Mouse (Mus musculus) frontal cortex, postnatal 10 days (tissue): ENCODE data around the gene Atp13a1.

Source experiments
- DNase-seq, 2 experiments: peaks; one replicate each; pipeline ENCODE4 v3.0.0; 2022; ENCODE audit warnings: low spot score in 2 of 2, mixed read lengths in 1 of 2

The Atp13a1 gene

DNA sequence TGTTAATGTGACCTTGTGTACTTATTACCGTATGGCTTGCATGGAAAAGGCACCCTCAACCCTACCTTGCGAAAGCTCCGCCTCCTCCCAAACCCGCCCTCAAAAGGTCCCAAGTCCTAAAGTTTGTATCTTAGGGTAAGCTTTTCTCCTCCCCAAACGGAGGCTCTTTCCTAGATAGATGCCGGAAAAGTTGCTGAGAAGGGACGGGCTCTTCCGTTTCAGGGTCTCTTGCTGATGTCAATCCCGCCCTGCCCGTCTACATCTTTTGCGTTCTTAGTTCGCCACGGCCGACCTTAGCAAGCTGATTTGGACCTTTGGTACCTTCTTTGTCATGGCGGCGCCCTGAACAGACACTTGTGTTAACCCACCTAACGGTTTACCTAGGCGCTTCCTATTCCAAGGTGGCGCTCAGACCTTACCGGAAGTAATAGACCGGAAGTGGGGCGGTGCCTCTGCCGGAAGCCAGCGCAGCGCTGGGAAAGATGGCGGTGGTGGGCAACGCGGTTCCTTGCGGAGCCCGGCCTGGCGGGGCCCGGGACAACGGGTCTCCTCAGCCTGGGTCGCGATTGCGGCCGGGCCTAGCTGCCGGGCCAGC, at the start of gene Atp13a1, which contains the start of gene Zfp866:
Atp13a1 (plus strand) TSS at position 391 of the 595 bp plus-strand sequence.
Zfp866 (minus strand) TSS at position 406 of the 595 bp plus-strand sequence.
- peak; percentile 70 to 85 for DNase-seq

DNA sequence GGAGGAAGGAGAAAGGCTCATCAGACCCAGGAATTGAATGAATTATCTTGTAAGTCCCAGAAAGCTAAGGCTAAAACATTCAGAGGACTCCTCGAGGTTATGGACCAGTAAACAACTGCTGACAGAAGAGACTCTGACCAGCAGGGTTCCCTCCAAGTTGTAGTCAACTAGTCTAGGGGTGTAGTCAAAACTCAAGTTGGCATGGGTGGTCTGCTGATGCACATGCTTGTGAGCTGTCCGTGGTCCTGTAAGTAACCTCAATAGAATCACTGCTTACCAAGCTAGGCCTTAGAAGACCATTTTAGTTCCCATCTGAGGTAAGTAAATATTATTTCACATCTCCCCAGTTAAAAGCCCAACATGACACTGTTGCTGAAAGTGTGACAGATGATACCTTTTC, 49.7 kb upstream of the Atp13a1 start:
- DNase-seq = no peak

DNA sequence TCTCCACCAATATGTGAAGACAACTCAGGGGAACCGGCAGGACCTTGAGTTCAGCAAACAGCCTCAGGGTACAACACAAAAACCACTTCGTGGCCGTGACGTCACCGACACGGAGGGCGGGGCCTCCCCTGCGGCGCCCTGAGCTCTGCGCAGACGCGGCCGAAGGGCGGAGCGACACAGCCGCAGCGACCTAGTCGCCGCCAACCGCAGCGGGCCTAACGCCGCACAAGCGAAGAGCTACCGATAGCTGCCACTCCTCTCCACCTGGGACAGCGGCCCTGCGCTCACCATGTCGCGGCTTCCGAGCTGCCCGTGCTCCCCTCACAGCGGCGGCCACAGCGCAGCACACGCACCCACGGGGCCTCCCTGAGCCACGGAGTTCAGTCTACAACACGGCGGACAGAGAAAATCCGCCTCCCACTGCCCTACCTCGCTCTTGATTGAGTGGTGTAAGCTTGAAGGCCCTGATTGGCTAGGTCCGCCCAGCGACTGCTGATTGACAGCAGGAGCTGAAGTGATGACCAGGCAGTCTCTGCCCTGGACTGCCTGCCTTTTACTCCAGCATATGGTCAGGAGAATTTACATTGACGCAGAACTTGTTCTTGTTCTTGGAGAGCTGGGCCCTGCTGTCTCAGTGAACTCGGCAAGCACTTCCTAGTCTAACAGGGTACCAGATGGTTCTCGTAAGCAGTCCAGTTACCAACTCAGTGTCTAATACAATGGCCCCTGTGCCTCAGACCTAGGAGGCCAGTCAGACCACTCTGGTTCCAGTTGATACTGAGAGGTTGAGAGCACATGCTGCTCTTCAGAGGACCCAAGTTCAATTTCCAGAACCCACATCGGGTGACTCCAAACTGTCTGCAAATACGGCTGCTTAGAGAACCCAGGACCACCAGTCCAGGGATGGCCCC, 41.2 kb upstream of the Atp13a1 start, which contains the start of gene Zfp963:
Zfp963 (minus strand) TSS at position 427 of the 911 bp plus-strand sequence.
- DNase-seq = peak; percentile 88 to 94

DNA sequence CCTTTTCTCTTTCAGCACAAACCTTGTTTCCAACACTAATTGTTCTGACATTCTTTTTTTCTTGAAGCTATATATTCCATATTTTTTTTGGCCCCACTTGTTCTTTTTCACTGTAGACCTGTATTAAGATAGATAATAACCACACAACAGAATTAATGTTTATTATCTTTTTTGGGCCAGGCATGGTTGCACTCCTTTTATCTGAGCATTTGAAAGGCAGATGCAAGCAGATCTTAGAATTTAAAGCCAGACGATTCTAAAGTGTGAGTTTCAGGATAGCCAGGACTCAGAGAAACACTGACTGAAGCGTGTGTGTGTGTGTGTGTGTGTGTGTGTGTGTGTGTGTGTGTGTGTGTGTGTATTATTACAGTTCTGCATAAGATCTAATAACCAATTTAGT, 38.5 kb upstream of the Atp13a1 start:
- DNase-seq = no peak

DNA sequence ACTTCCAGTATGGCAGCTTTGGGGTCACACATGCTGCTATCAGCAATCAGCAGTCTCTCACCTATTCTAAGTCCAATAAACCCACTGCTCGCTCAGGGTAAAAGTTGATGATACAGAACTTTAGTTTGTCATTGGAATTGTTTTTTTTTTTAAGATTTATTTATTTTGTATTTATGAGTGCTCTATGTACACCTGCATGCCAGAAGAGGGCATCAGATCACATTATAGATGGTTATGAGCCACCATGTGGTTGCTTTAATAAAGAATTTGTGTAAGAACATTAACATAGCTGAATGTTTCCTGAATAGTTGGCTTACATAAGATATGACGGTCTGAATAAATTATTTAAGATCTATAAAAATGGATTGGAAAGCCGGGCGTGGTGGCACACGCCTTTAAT, 32.6 kb upstream of the Atp13a1 start:
- DNase-seq = no peak

DNA sequence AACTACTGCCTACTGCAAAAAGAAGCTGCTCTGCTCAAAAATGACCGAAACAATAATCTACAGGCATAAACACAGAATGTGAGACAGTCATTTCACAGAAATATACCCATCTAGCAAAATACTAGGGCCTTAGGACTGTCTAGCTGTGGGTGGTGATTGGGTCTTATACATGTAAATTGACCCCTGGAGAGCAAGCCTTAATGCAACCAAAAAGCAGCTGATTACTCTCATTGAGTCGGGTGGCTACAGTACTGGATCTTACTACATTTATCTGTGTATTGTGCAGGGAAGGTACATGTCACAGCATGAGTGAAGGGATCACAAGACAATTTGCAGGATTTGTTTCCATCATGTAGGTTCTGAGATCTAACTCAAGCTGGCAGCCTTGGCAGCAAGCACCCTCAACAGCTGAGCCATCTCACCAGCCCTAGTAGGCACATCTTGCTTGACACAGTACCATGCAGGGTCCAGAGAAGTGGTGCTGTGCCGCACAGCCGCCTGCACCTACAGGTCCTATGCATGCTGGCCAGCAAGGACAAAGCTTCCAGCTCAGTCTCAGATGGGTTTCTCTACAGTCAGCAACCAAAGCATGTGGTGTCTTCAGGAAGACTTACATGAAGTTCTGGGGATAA, 29.0 kb upstream of the Atp13a1 start:
- no peak for DNase-seq

DNA sequence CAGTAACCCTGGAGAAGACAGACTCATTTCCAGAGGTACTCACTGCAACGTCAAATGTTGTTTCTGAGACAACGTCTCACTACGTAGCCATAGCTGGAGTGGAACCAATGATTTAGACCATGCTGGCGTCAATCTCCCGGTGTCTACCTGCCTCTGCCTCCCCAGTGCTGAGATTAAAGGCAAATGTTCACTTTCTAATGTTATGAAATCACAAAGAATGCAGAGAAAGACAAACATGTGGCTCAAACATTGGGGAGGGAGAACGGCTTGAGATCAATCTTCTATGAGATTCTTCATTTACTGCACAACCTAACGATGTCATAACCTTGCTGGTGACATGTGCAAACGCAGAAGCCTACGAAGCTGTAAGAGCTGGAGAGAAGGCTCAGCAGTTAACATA, 19.7 kb upstream of the Atp13a1 start:
- no peak for DNase-seq

DNA sequence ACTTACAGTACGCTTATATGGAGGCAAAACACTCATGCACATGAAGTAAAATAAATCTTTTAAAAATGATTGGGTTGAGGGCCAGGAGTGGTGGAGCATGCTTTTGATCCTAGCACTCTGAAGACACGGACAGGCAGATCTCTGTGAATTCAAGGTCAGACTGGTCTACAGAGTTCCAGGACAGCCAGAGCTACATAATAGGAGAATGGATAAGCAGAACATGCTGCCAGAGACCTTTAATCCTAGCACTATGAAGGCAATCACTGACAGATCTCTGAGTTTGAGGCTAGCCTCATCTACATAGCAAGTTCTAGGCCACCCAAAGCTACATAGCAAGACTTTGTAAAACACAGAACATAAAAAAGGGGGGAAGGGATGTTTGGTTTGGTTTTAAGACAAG, 18.9 kb upstream of the Atp13a1 start:
- DNase-seq = no peak

DNA sequence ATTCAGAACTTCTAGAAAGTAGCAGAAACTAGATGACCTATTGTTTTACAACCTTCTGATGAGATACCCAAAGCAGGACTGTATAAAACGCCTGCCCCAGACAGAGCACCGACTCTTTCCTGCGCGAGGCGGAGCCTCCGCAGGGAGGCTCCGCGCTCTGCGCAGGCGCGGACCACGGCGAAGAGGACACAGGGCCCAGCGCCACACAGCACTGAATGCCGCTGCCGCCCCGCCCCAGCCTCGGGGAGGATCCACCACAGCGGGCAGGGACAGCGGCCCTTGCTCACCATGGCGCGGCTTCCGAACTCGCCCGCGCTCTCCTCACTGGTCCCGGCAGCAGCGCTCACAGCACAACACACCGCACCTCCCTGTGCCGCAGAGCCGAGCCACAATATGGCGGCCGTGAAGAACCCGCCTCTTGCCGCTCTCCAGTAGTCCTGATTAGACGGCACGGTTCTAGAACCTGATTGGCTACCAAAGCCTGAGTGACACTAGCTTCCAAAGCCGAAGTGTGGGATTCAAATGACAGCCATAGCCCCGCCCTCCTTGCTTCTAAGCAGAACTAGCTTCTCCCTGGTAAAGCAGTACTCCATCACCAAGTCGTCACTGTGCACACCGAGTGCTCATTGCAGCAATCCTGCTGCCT, 16.3 kb upstream of the Atp13a1 start, which contains the start of gene Gm20422:
Gm20422 (minus strand) TSS at position 384 of the 646 bp plus-strand sequence.
- peak; percentile 87 to 88 for DNase-seq

DNA sequence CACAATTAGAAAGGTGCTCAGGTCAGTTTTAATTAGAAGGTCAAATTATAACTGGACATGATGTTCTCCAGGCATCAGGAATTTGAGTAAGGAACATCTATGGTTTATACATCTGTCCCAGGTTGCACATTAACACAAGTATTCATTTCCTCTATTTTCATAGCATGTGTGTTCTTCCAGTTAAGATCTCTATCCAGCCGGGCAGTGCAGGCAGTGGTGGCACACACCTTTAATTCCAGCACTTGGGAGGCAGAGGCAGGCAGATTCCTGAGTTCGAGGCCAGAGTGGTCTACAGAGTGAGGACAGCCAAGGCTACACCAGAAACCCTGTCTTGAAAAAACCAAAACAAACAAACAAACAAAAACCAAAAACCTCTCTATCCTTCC, 15.8 kb upstream of the Atp13a1 start:
- DNase-seq = no peak

DNA sequence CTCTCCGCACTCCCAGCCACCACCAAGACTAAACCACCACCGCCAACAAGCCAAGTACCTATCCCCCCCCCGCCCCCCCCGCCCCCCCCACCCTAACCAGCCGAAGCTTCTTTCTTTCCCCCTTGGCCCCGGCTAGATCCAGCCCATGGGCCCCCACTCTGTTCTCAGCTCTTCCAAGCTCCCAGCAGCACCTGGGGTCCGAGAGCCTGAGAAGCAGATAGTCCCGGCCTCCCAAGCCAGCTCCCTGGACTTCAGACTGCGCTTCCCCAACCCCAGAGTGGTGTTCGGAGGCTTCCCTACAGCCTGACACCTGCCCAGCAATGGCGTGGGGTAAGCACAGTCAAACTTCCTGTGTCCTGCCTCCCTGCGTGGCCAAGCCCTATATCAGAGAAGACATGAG, 13.9 kb upstream of the Atp13a1 start:
- no peak for DNase-seq

DNA sequence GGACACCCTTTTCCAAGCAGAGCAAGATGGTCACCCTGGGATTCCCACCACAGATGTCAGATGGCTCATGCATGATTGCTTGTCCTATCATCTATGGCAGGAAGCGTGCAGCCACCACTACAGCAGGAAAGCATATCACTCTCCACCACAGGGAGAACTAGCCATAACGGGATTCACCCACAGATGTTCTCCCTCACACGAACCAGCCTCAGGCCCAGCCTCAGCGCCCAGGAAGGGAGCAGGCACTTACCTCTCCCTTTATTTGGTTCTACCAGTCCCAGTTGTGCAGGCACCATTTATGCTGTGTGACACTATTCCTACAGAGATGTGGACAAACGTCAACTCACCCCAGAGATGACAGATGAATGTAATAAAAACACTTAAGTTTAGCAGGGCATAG, 1.9 kb upstream of the Atp13a1 start:
- DNase-seq = peak in 1 of 2 experiments; percentile 2

DNA sequence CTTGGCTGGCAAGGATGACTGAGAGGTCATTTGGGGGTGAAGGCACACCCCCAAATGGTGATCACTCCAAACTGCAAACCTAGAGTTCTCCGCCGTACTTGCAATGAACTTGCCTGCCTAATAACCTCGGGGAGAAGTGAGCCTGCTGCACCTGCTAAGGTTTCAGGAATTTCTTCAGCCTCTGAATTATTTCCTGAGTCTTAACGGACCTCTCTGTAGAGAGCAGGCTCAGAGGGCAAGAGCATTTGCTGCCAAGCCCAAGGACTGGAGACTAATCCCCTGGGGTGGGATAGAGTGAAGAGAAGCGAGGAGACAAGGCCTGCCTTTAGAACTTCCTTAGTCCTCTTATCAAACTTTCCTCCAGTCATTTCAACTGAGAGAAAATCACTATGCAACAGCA, 1.2 kb upstream of the Atp13a1 start:
- no peak for DNase-seq

DNA sequence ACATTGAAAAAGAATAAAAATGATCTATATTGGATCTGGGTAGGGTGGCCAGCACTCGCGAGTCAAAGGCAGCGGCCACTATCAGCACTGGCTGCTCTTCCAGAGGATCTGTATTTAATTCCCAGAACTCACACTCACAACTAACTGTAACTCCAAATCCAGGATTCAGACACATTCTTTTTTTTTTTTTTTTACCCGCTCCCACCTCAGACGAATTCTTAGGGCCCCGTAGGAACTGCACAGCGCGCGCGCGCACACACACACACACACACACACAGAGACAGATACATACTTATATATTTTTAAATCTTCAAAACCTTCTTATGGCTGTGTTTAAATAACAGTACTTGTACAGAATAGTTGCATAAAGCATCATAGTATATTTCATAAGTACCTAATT, 599 bp upstream of the Atp13a1 start:
- DNase-seq = peak in 1 of 2 experiments; percentile 4

DNA sequence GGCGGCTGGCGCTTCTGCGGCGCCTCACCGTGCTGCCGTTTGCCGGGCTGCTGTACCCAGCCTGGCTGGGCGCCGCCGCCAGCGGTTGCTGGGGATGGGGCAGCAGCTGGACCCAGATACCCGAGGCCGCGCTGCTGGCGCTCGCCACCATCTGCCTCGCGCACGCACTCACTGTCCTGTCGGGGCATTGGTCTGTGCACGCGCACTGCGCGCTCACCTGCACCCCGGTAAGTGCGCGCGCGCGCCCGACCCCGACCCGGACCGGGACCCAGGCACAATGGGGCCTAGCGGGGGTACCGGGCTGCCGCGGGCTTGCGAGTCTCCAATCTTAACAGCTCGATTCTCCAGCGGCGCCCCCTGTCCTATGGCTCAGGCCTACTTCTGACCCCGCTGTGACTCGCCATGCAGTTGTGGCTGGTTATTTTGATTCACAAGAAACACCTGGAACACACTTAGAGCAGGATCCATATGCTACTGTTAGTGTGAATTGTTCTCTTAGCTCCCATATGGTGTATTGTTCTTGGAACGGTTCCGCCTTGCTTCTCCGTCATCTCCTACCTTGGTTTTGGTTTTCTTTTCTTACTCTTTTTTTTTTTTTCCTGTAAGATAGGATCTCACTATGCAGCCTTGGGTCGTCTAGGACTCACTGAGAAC, 579 bp downstream of the Atp13a1 start:
- peak in 1 of 2 experiments; percentile 20 for DNase-seq

DNA sequence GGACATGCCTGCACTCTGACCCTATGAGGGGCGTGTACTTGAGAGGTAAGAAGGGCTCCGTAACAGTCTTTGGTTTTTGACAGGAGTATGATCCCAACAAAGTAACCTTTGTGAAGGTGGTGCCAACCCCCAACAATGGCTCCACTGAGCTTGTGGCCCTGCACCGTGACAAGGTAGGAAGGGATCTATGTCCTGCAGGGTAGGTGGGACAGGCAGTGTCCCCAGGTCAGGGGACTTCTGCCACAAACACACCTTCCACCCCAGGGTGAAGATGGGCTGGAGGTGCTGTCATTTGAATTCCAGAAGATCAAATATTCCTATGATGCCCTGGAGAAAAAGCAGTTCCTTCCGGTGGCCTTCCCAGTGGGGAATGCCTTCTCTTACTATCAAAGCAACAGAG, 2.7 kb downstream of the Atp13a1 start:
- peak in 1 of 2 experiments; percentile 2 for DNase-seq

DNA sequence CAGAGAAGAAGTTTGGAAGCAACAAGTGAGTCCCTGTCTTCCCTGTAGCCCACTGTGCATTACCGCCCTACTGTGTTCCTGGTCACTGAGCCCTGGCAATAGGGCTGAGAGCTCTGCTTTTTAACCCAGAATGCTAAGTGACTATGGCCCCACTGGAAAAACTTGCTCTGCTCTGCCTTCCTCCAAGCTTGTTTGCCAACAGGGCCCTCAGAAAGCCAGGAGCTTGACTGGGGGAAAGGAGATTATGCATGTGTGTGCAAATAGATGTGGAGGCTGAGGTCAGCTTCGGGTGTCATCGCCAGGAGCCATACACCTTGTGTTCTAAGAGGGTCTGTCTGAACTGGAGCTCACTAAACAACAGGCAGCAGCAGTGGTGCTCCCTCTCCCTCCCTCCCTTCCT, 3.1 kb downstream of the Atp13a1 start:
- DNase-seq = no peak

DNA sequence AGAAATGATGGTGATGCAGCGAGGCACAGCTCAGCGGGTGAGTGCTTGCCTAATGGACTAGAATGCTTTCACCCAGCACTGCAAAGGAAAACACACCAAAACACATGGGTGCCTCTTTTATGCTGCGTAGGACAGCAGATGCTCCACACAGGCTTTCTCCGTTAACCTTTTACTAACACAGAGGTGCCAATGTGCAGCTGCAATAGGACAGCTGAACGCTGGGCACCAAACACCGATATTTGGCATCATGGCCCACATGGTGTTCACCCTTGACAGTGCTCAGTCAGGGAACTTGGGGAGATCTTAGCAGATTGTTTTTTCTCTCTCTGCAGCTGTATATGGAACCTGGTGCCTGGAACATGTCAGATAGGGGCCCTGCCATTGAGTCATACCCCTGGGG, 3.9 kb downstream of the Atp13a1 start:
- peak in 1 of 2 experiments; percentile 3 for DNase-seq

DNA sequence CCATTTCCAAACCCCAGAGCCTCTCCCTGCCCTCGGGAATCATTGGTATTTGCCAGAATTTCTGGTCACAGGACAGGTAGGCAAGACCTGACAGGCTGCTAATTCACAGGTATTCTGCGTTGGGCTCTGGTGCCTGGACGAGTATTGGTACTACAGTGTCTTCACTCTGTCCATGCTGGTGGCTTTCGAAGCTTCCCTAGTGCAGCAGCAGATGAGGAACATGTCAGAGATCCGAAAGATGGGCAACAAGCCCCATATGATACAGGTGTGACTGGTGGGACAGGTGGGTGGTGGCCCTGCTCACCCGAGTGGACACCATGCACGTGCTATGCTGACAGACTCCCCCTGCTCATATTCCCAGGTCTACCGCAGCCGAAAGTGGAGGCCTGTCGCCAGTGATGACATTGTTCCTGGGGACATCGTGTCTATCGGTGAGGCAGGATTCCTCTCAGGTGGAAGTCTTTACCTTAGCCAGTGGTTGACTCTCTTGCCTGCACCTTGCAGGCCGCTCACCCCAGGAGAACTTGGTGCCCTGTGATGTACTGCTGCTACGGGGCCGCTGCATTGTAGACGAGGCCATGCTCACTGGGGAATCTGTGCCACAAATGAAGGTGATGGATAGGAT, 5.9 kb downstream of the Atp13a1 start:
- DNase-seq = peak in 1 of 2 experiments; percentile 4

DNA sequence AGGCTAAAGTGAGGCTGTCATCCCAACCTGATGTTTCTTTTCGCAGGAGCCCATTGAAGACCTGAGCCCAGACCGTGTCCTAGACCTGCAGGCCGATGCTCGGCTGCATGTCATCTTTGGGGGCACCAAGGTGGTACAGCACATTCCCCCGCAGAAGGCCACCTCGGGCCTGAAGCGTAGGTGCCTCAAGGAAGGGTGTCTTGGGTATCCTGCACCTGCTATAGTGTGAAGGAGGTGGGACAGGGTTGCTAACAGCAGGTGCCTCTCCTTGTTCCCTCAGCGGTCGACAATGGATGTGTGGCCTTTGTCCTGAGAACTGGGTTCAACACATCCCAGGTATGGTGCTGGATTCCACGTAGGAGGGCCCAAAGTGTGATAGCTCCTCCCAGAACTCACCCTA, 6.7 kb downstream of the Atp13a1 start:
- DNase-seq = peak in 1 of 2 experiments; percentile 4

DNA sequence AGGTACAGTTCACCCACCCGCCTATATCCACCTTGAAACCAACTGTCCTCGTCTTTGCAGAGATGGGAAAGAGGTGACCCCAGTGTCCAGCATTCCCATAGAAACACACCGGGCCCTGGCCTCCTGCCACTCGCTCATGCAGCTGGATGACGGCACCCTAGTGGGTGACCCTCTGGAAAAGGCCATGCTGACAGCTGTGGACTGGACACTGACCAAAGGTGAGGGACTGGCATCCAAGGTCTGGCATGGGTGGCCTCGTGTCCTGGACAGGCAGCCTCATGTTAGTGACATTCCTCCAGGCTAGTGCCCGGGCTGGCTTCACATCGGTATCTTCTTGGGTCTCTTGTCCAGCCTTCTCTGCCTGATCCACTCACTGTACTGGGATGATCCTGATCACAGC, 8.3 kb downstream of the Atp13a1 start:
- DNase-seq = peak; percentile 8 to 20
